Mouse (Mus musculus): ENCODE results near the gene Aox3.

- TF ChIP-seq CTCF (IDR thresholded peaks at IDR 0.05; ENCODE audit: low read depth, low read length) (no peak), TAL1 (conservative IDR thresholded peaks at IDR 0.05; ENCODE audit: low read depth, low read length) (no peak), GATA1 (IDR thresholded peaks at IDR 0.05; ENCODE audit: borderline replicate concordance, low read length) (no peak), POLR2AphosphoS5 (IDR thresholded peaks at IDR 0.05; ENCODE audit: insufficient replicate concordance, low read depth, low read length) (no peak), GATA2 (IDR thresholded peaks at IDR 0.05; ENCODE audit: borderline replicate concordance, low read depth, low read length) (no peak)
Observed at GRCm38 (mm10) chr1:58147776-58148175, 34.8 kb downstream of the Aox3 start.

All from G1E (cell line).